Mouse (Mus musculus): Measurements from ENCODE around the gene Apom. TPM values are rescaled to one million over a fixed set of nuclear protein-coding genes. Genes with fewer than 3 reads are reported as not detected.
"Not testable (repeated sequence)": the region's sequence is repeated elsewhere in the genome, so short reads cannot be mapped to it uniquely, and the experiment has no call there.

Gene Apom
- polyA plus RNA-seq, 1 experiment = not detected

GRCm38 (mm10) chr17:35125578-35125977 lies 6.3 kb downstream of the Apom start:
- H3K4me3 ChIP-seq (ENCODE audit: insufficient read depth, low read depth, low read length) = peak overlapping the region; percentile 86; the same call in 1 of the 2 replicates
- peaks cover 7% of the 10 kb centered on the region for H3K4me1 ChIP-seq (ENCODE audit: control insufficient read depth, insufficient read depth, insufficient read length, low read length)

GRCm38 (mm10) chr17:35125081-35125480 lies 6.8 kb downstream of the Apom start:
- Histone ChIP-seq H3K4me3 (ENCODE audit: insufficient read depth, low read depth, low read length) (no peak overlapping the region), H3K4me1 (ENCODE audit: control insufficient read depth, insufficient read depth, insufficient read length, low read length) (peaks cover 9% of the 10 kb centered on the region), H3K27ac (replicated peaks; ENCODE audit: low read depth, low read length) (no peak overlapping the region)

More at GRCm38 (mm10) chr17:35125578-35125977, 6.3 kb downstream of the Apom start:
- peak overlapping the region; percentile 90; the same call in 1 of the 2 replicates for H3K27ac ChIP-seq (replicated peaks; ENCODE audit: low read depth, low read length)

GRCm38 (mm10) chr17:35124261-35124896 lies 7.5 kb downstream of the Apom start:
- not testable (repeated sequence) for H3K4me3 ChIP-seq (ENCODE audit: insufficient read depth, low read depth, low read length); H3K27ac ChIP-seq (replicated peaks; ENCODE audit: low read depth, low read length); H3K4me1 ChIP-seq (ENCODE audit: control insufficient read depth, insufficient read depth, insufficient read length, low read length)

- not testable (repeated sequence) for H3K27ac ChIP-seq (replicated peaks; ENCODE audit: low read depth, low read length); H3K4me3 ChIP-seq (ENCODE audit: insufficient read depth, low read depth, low read length); H3K4me1 ChIP-seq (ENCODE audit: control insufficient read depth, insufficient read depth, insufficient read length, low read length)
Observed at GRCm38 (mm10) chr17:35123287-35123686, 8.6 kb downstream of the Apom start.

- peaks cover 3% of the 10 kb centered on the region for H3K4me1 ChIP-seq (ENCODE audit: control insufficient read depth, insufficient read depth, insufficient read length, low read length)
- peak within 1 kb of the TSS; percentile 92 for H3K4me3 ChIP-seq (ENCODE audit: insufficient read depth, low read depth, low read length)
- H3K27ac ChIP-seq (replicated peaks; ENCODE audit: low read depth, low read length) = peak within 1 kb of the TSS; percentile 67
Observed at GRCm38 (mm10) chr17:35121871-35122303, 10.0 kb downstream of the Apom start, which contains the start of gene Csnk2b. TSS of gene Csnk2b (minus strand) at chr17:35122053.

GRCm38 (mm10) chr17:35121143-35121799 lies 10.6 kb downstream of the Apom start, which contains the start of gene Gpank1:
TSS of gene Gpank1 (plus strand) at chr17:35121455.
- peak within 1 kb of the TSS; percentile 67 for H3K27ac ChIP-seq (replicated peaks; ENCODE audit: low read depth, low read length)
- H3K4me1 ChIP-seq (ENCODE audit: control insufficient read depth, insufficient read depth, insufficient read length, low read length) = peaks cover 2% of the 10 kb centered on the region; the same call in 1 of the 2 replicates
- H3K4me3 ChIP-seq (ENCODE audit: insufficient read depth, low read depth, low read length) = peak within 1 kb of the TSS; percentile 92

- Histone ChIP-seq H3K4me3 (ENCODE audit: insufficient read depth, low read depth, low read length) (peak overlapping the region; percentile 92), H3K4me1 (ENCODE audit: control insufficient read depth, insufficient read depth, insufficient read length, low read length) (peaks cover 2% of the 10 kb centered on the region; the same call in 1 of the 2 replicates), H3K27ac (replicated peaks; ENCODE audit: low read depth, low read length) (peak overlapping the region; percentile 56)
Observed at GRCm38 (mm10) chr17:35120745-35121142, 11.1 kb downstream of the Apom start.

GRCm38 (mm10) chr17:35115046-35116019 lies 16.5 kb downstream of the Apom start, which contains the start of gene Ly6g5b:
TSS of gene Ly6g5b (minus strand) at chr17:35115428.
- no peak within 1 kb of the TSS for H3K27ac ChIP-seq (replicated peaks; ENCODE audit: low read depth, low read length)
- no peak within 1 kb of the TSS for H3K4me3 ChIP-seq (ENCODE audit: insufficient read depth, low read depth, low read length)
- peaks cover 2% of the 10 kb centered on the region; the same call in 1 of the 2 replicates for H3K4me1 ChIP-seq (ENCODE audit: control insufficient read depth, insufficient read depth, insufficient read length, low read length)

- Histone ChIP-seq H3K27ac (replicated peaks; ENCODE audit: low read depth, low read length) (no peak overlapping the region), H3K4me1 (ENCODE audit: control insufficient read depth, insufficient read depth, insufficient read length, low read length) (no peaks in the 10 kb centered on the region), H3K4me3 (ENCODE audit: insufficient read depth, low read depth, low read length) (no peak overlapping the region)
Observed at GRCm38 (mm10) chr17:35111774-35112173, 20.1 kb downstream of the Apom start.

- Histone ChIP-seq H3K4me3 (ENCODE audit: insufficient read depth, low read depth, low read length) (no peak within 1 kb of the TSS), H3K4me1 (ENCODE audit: control insufficient read depth, insufficient read depth, insufficient read length, low read length) (no peaks in the 10 kb centered on the region), H3K27ac (replicated peaks; ENCODE audit: low read depth, low read length) (no peak within 1 kb of the TSS)
Observed at GRCm38 (mm10) chr17:35108097-35108496, 23.8 kb downstream of the Apom start, which contains the start of gene Ly6g5c. TSS of gene Ly6g5c (plus strand) at chr17:35108279.

- Histone ChIP-seq H3K27ac (replicated peaks; ENCODE audit: low read depth, low read length) (no peak overlapping the region), H3K4me1 (ENCODE audit: control insufficient read depth, insufficient read depth, insufficient read length, low read length) (no peaks in the 10 kb centered on the region), H3K4me3 (ENCODE audit: insufficient read depth, low read depth, low read length) (no peak overlapping the region)
Observed at GRCm38 (mm10) chr17:35106522-35106921, 25.3 kb downstream of the Apom start.

GRCm38 (mm10) chr17:35105740-35106389 lies 26.0 kb downstream of the Apom start:
- Histone ChIP-seq H3K4me3 (ENCODE audit: insufficient read depth, low read depth, low read length) (no peak overlapping the region), H3K27ac (replicated peaks; ENCODE audit: low read depth, low read length) (no peak overlapping the region), H3K4me1 (ENCODE audit: control insufficient read depth, insufficient read depth, insufficient read length, low read length) (no peaks in the 10 kb centered on the region)

GRCm38 (mm10) chr17:35104754-35105153 lies 27.1 kb downstream of the Apom start:
- Histone ChIP-seq H3K4me1 (ENCODE audit: control insufficient read depth, insufficient read depth, insufficient read length, low read length) (no peaks in the 10 kb centered on the region), H3K27ac (replicated peaks; ENCODE audit: low read depth, low read length) (no peak overlapping the region), H3K4me3 (ENCODE audit: insufficient read depth, low read depth, low read length) (no peak overlapping the region)

- no peak overlapping the region for H3K27ac ChIP-seq (replicated peaks; ENCODE audit: low read depth, low read length)
Observed at GRCm38 (mm10) chr17:35104079-35104478, 27.8 kb downstream of the Apom start.

More at GRCm38 (mm10) chr17:35104079-35104478, 27.8 kb downstream of the Apom start:
- Histone ChIP-seq H3K4me1 (ENCODE audit: control insufficient read depth, insufficient read depth, insufficient read length, low read length) (no peaks in the 10 kb centered on the region), H3K4me3 (ENCODE audit: insufficient read depth, low read depth, low read length) (no peak overlapping the region)
